Mouse (Mus musculus) liver, embryonic 14.5 days (tissue): ENCODE measurements around the gene Arl15.

Source experiments
- CTCF ChIP-seq: IDR thresholded peaks from 2 replicates; pipeline ENCODE4 v1.5.1; 2016; ENCODE audit warnings: antibody characterized with exemption, low read depth, control low read depth
- EP300 ChIP-seq: IDR thresholded peaks from 2 replicates; pipeline ENCODE4 v1.6.1; 2016; ENCODE audit warnings: antibody characterized with exemption, low read depth

DNA sequence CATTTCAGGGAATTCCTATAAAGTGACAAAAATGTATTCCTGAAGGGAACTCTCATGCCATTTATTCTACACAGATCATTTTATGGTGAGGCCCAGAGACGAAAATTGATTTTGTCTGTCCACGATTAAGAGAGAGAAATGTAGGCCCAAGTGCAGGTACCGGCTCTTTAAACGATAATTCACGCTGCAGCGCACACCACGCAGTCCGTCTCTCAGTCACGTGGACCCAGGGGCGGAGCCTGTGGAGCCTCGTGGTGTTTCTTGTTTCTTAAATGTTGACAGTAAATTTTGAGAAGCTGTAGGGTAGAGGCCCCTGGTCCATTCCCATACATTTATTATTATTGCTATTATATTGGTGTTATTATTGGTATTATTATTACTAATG is 65.1 kb downstream of the Arl15 start:
- TF ChIP-seq EP300 (no peak), CTCF (no peak)
